Mouse (Mus musculus) ES-Bruce4 (cell line): ENCODE measurements at regions not wholly inside any gene's neighbourhood (a gene's known extent, or its start where the extent isn't known, plus 50 kb on each side); places are given as distances from the start of the nearest gene placed in this dataset.

Source experiments
- CTCF ChIP-seq: IDR thresholded peaks from one replicate; pipeline ENCODE4 v1.8.1; 2011; ENCODE audit warnings: low read depth, low read length
- POLR2A ChIP-seq: IDR thresholded peaks from one replicate; pipeline ENCODE4 v1.8.1; 2011; ENCODE audit warnings: low read length; ENCODE audit not compliant: insufficient read depth

DNA sequence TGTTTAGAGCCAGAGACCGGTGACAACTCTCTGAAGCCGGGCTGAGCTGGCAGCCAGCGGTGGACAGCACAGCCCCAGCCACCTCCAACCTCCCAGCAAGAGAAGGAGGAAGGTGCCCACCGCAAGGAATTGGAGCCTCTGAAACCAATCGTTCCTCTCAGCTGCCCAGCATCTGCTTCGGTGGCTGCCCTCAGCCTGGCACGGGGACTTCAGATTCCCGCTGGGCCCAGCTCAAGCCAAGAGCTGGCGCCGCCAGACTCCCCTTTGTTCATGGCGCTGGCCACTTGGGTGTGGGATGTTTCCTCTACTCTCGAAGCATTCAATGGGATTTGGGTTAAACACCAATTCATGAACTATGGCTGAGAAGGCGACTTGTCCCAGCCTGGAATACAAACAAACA lies 135.3 kb upstream of the 1700016C15Rik start:
- TF ChIP-seq POLR2A (no peak), CTCF (no peak)
